Mouse (Mus musculus) limb, embryonic 15.5 days (tissue): ENCODE results near the gene AI661453. TPM values are rescaled to one million over a fixed set of nuclear protein-coding genes. Genes with fewer than 3 reads are reported as not detected.

Experiments
- polyA plus RNA-seq: library from polyadenylated mRNA; unstranded; fragments of >200 nt; fragmentation: Nextera tagmentation; extraction: Ambion mirVana; gene quantifications from 2 replicates; pipeline ENCODE4 v1.2.1, GENCODE M21; 2015

AI661453 gene
- polyA plus RNA-seq, 1 experiment from 2014 or later, result 5.1 TPM

Other genes with a start within 250 kb of the AI661453 start
- 67.3 and 76.2 TPM in 2 replicates for gene Mrps10, start 67.7 kb upstream of the AI661453 start, polyA plus RNA-seq
- gene Guca1b, start 51.2 kb upstream of the AI661453 start, polyA plus RNA-seq, result 0.41 and 0.69 TPM in 2 replicates
- gene Guca1a, start 36.0 kb upstream of the AI661453 start, polyA plus RNA-seq, result 5.9 and 6.2 TPM in 2 replicates
- 0.17 and 0.19 TPM in 2 replicates for gene 1700001C19Rik, start 761 bp downstream of the AI661453 start, polyA plus RNA-seq
- gene Taf8, start 65.7 kb downstream of the AI661453 start, polyA plus RNA-seq, result 28.2 and 28.9 TPM in 2 replicates
- gene Ccnd3, start 68.4 kb downstream of the AI661453 start, polyA plus RNA-seq, result 499 and 569 TPM in 2 replicates
- 24.1 and 26.3 TPM in 2 replicates for gene Bysl, start 174.9 kb downstream of the AI661453 start, polyA plus RNA-seq
- gene Med20, start 175.0 kb downstream of the AI661453 start, polyA plus RNA-seq, result 48.9 and 53.2 TPM in 2 replicates
- 0.99 and 2.4 TPM in 2 replicates for gene Gm20517, start 175.0 kb downstream of the AI661453 start, polyA plus RNA-seq
- gene Usp49, start 194.1 kb downstream of the AI661453 start, polyA plus RNA-seq, result 3.0 and 4.0 TPM in 2 replicates